Mouse (Mus musculus) erythroid progenitor cell, adult 5-6 weeks (primary cell): ENCODE measurements around the gene Snap47. TPM values are rescaled to one million over a fixed set of nuclear protein-coding genes. Genes with fewer than 3 reads are reported as not detected.

Experiments used
- ATAC-seq: replicated peaks from 2 replicates; pipeline ENCODE4 v1.8.0; 2016; ENCODE audit warnings: moderate number of reproducible peaks, mild to moderate bottlenecking, moderate TSS enrichment, inconsistent platforms; ENCODE audit not compliant: poor library complexity, low FRiP score, severe bottlenecking
- total RNA-seq, 2 experiments: library from RNA; stranded (forward) in 1 of 2; stranded (reverse) in 1 of 2; fragments of 150-400 nt in 1 of 2; fragments of 186-747, 209-891 nt in 1 of 2; gene quantifications; 2 replicates each; pipeline versions ENCODE4 v1.2.3 to v1.2.4; 2015 to 2017; ENCODE audit warnings: low replicate concordance in 2 of 2

Gene Snap47
- total RNA-seq (2015; ENCODE audit: low replicate concordance) (not detected in 2 replicates), total RNA-seq (2017; ENCODE audit: low replicate concordance) (0.13 and 6.4 TPM in 2 replicates)

- no peak for ATAC-seq
These were observed at the start of gene Snap47 for GRCm38 (mm10) chr11:59451086-59451485. Gene Snap47 (minus strand): TSS chr11:59451186.

- ATAC-seq, result no peak
These were observed 46.8 kb upstream of the Snap47 start for GRCm38 (mm10) chr11:59497747-59498146.

GRCm38 (mm10) chr11:59496672-59497310 is 45.8 kb upstream of the Snap47 start:
- no peak for ATAC-seq

- ATAC-seq, result no peak
These were observed 35.2 kb upstream of the Snap47 start for GRCm38 (mm10) chr11:59486222-59486621.

- ATAC-seq, result no peak
These were observed 34.7 kb upstream of the Snap47 start for GRCm38 (mm10) chr11:59485641-59486040.

- no peak for ATAC-seq
These were observed 32.2 kb upstream of the Snap47 start for GRCm38 (mm10) chr11:59483212-59483611.

GRCm38 (mm10) chr11:59477240-59477639 is 26.3 kb upstream of the Snap47 start:
- no peak for ATAC-seq

GRCm38 (mm10) chr11:59472326-59472677 is 21.3 kb upstream of the Snap47 start, which contains the start of gene Zfp867:
Gene Zfp867 (minus strand): TSS chr11:59472474.
- ATAC-seq, result peak; percentile 73

GRCm38 (mm10) chr11:59471413-59472325 is 20.7 kb upstream of the Snap47 start:
- peak; percentile 63 for ATAC-seq

- ATAC-seq, result no peak
These were observed 9.5 kb upstream of the Snap47 start for GRCm38 (mm10) chr11:59460459-59460858.

- ATAC-seq, result no peak
These were observed 8.0 kb upstream of the Snap47 start for GRCm38 (mm10) chr11:59458973-59459372.

- no peak for ATAC-seq
These were observed 5.9 kb upstream of the Snap47 start for GRCm38 (mm10) chr11:59456891-59457290.

- ATAC-seq, result no peak
These were observed 5.4 kb upstream of the Snap47 start for GRCm38 (mm10) chr11:59456346-59456745.

GRCm38 (mm10) chr11:59450230-59450771 is 685 bp downstream of the Snap47 start:
- ATAC-seq, result peak; percentile 68

- ATAC-seq, result peak; percentile 97
These were observed 1.2 kb downstream of the Snap47 start, which contains the start of gene Jmjd4 for GRCm38 (mm10) chr11:59449741-59450229. Gene Jmjd4 (plus strand): TSS chr11:59450045.

- ATAC-seq, result no peak
These were observed 7.9 kb downstream of the Snap47 start for GRCm38 (mm10) chr11:59443102-59443501.

GRCm38 (mm10) chr11:59437954-59438353 is 13.0 kb downstream of the Snap47 start:
- no peak for ATAC-seq

- no peak for ATAC-seq
These were observed 18.7 kb downstream of the Snap47 start for GRCm38 (mm10) chr11:59432261-59432660.

GRCm38 (mm10) chr11:59429959-59430358 is 21.0 kb downstream of the Snap47 start:
- ATAC-seq, result no peak

- no peak for ATAC-seq
These were observed 22.8 kb downstream of the Snap47 start for GRCm38 (mm10) chr11:59428057-59428660.
